Mouse (Mus musculus): Measurements from ENCODE around the gene Hsp90aa1. TPM values are rescaled to one million over a fixed set of nuclear protein-coding genes. Genes with fewer than 3 reads are reported as not detected.

Gene Hsp90aa1
- 627 and 883 TPM in 2 replicates for polyA plus RNA-seq (2021; fragmentation: Nextera tagmentation)
- long read RNA-seq, experiment 1, transcript Hsp90aa1-202 (11 exons, 3,281 nt) = major isoform, 42 of 319 reads
- long read RNA-seq, experiment 1, partial matches to known transcripts = 265 of 319 reads
- long read RNA-seq, experiment 1, other reads (novel, unspliced or antisense) = 9 of 319 reads
- long read RNA-seq, experiment 2, transcript Hsp90aa1-204 (2 exons, 325 nt) = minor isoform, 6 of 988 reads
- long read RNA-seq, experiment 2, transcript Hsp90aa1-206 (3 exons, 924 nt) = major isoform, 79 of 988 reads
- long read RNA-seq, experiment 2, partial matches to known transcripts = 888 of 988 reads
- long read RNA-seq, experiment 2, other reads (novel, unspliced or antisense) = 13 of 988 reads

GRCm38 (mm10) chr12:110702556-110702955 lies at the start of gene Hsp90aa1:
TSS of gene Hsp90aa1 (minus strand) at chr12:110702728.

GRCm38 (mm10) chr12:110737170-110738157 lies 34.9 kb upstream of the Hsp90aa1 start, which contains the start of gene Wdr20:
TSS of gene Wdr20 (plus strand) at chr12:110737944.

DNA sequence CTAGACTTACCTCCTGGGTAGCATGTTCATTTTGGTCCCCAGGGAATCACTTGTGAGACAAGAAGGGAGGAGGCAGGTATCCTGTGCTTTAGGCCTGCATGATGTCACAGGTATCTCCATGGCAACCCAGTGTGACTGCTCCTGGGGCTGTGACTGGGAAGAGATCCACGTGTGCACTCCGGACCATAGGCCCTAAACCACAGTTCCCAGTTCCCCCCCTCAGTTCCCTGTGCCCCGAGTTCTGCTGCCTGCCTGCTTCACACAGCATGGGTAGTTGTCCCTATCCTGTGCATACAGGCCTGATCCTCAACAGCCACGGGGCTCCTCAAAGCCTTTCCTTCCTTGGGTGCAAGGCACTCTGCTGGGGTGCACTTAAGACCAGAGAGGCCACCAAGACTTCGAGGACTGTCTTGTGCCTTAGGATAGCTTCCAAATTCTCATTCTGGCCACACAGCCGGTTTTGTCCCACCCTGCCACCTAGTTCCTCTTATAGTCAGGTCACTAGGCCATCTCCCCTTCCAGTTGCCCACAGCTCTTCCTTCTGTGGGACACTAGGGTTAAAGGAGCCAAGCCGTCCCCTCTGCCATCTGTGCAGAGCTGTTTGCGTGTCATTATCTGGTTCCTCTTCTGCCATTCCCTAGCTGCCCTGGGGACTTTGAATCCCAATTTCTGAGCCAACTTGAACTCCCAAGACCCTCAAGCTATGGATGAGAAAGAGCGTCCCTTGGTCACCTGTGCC lies 19.8 kb downstream of the Hsp90aa1 start, which contains the start of gene 1700001K19Rik:
Gene 1700001K19Rik, minus strand, starts transcription at position 59 of the 739 bp plus-strand sequence.

Other genes with a start within 250 kb of the Hsp90aa1 start
- gene Dync1h1, start 101.3 kb downstream of the Hsp90aa1 start, polyA plus RNA-seq (2021; fragmentation: Nextera tagmentation) = 32.0 and 42.2 TPM in 2 replicates
- gene 1700001K19Rik, start 20.1 kb downstream of the Hsp90aa1 start, polyA plus RNA-seq (2021; fragmentation: Nextera tagmentation) = not detected in 2 replicates
- gene Wdr20, start 35.2 kb upstream of the Hsp90aa1 start, polyA plus RNA-seq (2021; fragmentation: Nextera tagmentation) = 12.6 and 14.7 TPM in 2 replicates
- 5.7 and 6.1 TPM in 2 replicates for gene Mok, start 138.2 kb upstream of the Hsp90aa1 start, polyA plus RNA-seq (2021; fragmentation: Nextera tagmentation)
- 1.4 and 3.9 TPM in 2 replicates for gene Zfp839, start 147.5 kb upstream of the Hsp90aa1 start, polyA plus RNA-seq (2021; fragmentation: Nextera tagmentation)
- 84.5 and 119 TPM in 2 replicates for gene Cinp, start 186.4 kb upstream of the Hsp90aa1 start, polyA plus RNA-seq (2021; fragmentation: Nextera tagmentation)
- gene Tecpr2, start 186.5 kb upstream of the Hsp90aa1 start, polyA plus RNA-seq (2021; fragmentation: Nextera tagmentation) = 7.2 and 8.1 TPM in 2 replicates

Data from left cerebral cortex, adult 6 months (tissue).